Mouse (Mus musculus) right cerebral cortex, postnatal 14 days (tissue): ENCODE measurements at regions not wholly inside any gene's neighbourhood (a gene's known extent, or its start where the extent isn't known, plus 50 kb on each side); places are given as distances from the start of the nearest gene placed in this dataset.
A peak's percentile ranks its signal among the peaks of the same experiment; 100 is the strongest.
"Not testable (repeated sequence)": the region's sequence is repeated elsewhere in the genome, so short reads cannot be mapped to it uniquely, and the experiment has no call there.

Experiments
- DNase-seq: peaks from one replicate; pipeline ENCODE4 v3.0.0; 2022

DNA sequence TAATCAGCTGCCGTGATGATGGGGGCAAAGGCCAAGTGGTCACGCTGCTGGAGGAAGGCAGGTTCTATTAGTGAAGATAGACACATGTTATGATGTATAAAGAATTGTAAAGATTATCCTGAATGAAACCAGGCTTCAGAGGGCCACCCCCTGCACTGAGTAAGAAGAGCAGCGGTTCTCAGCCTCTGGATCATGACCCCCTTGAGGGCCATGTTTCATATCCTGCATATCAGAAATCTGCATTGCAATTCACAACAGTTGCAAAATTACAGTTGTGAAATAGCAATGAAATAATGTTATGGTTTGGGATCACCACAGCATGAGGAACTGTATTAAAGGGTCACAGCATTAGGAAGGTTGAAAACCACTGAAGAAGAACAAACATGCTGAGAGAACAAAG is 162.5 kb upstream of the Zranb2 start:
- no peak for DNase-seq

DNA sequence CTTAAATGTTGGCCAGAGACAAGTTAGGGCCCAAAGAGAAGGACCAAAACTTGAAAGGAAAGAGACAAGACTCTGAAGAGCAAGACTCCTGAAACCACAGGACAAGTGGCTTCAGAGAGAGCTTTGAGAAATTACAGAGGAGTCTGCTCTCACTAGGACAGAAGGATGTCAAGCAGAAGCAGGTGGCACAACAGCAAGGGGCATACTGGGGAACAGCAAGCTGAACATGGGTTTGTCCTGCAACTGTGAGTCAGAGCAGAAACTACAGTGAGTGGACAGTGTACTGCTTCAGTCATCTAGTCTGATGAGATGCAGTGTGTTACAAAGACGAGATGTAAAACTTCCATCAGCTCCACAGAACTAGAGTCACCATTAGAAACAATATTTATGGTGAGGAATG is 160.6 kb upstream of the Zranb2 start:
- DNase-seq = no peak

GRCm38 (mm10) chr3:157374178-157374577 is 159.8 kb upstream of the Zranb2 start:
- DNase-seq = no peak

DNA sequence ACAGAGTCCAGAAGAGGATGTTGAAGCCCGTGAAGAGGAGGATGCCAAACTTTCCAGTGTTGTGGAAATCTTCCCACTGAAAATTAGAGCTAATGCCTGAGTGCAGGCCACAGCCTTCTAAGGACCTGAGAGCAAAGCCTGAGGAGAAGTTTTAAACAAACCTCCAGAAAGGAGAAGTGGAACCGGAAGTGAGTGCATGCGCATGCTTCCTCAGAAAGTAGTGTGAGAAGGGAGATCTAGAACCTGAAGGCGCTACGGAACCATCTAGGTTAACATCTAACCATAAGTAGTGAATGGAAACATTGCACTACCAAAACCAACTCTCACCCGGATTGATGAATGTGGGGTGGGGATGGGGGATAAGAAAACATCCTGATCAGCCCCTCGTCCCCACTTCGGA is 156.4 kb upstream of the Zranb2 start:
- no peak for DNase-seq

DNA sequence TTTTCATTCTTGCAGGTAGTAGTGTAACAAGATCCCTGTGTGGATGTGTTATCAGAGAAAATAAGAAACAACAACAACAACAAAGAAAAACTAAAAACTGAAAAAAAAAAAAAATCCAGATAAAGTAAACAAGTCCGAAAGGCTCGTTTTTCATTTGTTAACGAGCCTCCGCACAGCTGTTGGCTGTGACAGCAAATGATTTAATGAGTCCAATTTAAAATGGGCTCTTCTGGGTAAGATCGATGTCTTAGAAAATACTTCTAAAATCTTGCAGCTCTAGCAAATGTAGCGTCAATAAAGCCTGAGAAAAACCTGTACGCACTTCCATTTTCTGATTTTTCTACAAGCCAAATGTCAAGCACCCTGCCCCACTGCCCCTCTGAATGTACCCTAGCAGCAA is 155.8 kb upstream of the Zranb2 start:
- no peak for DNase-seq

- DNase-seq = no peak
Measured at GRCm38 (mm10) chr3:157391835-157392234, 142.1 kb upstream of the Zranb2 start.

- no peak for DNase-seq
Measured at GRCm38 (mm10) chr3:157393903-157394302, 140.1 kb upstream of the Zranb2 start.

- no peak for DNase-seq
Measured at GRCm38 (mm10) chr3:157399909-157400308, 134.1 kb upstream of the Zranb2 start.

DNA sequence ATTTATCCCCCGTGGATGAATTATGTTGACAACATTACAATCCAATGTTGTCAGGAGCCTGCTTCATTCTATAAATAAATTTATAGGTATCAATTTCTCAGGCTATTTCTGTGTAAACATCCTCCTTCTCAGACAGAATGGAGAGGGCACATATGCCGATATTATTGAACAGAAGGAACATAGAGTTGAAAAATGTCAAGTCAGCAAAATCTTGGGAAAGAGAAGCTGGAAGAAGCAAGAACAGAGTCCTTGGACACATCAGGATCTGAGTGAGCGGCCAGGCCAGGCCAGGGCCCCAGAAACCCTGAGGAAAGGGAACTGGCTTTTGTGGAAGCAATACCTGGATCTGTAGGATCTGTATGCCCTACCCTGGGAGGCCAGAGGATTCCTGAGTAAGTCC is 129.9 kb upstream of the Zranb2 start:
- no peak for DNase-seq

DNA sequence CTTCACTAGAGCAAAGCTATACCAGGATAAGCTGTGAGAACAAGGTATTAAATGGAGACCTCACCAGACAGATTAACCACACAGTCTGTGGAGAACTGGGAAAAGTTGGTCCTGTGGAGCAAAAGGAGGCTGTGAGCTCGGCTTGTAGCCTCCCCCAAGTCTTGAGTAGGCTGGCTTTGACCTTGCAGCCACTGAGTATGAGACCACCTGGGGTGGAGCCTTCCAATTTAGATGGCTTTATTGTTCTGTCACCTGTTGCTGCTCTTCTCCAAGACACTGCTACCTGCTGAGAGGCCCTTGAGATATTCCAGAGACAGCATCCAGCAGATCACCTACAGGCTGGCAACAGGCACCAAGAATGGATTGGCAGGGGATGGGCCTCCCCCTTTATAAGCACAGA is 110.5 kb upstream of the Zranb2 start:
- not testable (repeated sequence) for DNase-seq

GRCm38 (mm10) chr3:157426720-157427119 is 107.2 kb upstream of the Zranb2 start:
- no peak for DNase-seq

- peak; percentile 32 for DNase-seq
Measured at GRCm38 (mm10) chr3:157449794-157450193, 84.2 kb upstream of the Zranb2 start.

- no peak for DNase-seq
Measured at GRCm38 (mm10) chr3:157471600-157471999, 62.4 kb upstream of the Zranb2 start.

GRCm38 (mm10) chr3:157472674-157473073 is 61.3 kb upstream of the Zranb2 start:
- DNase-seq = no peak

- no peak for DNase-seq
Measured at GRCm38 (mm10) chr3:157477731-157478130, 56.2 kb upstream of the Zranb2 start.
